Mouse (Mus musculus) C2C12 (cell line): ENCODE data around the gene Unc5cl.

Source experiments
- CTCF ChIP-seq: IDR thresholded peaks from one replicate; pipeline ENCODE4 v1.5.1; 2011; ENCODE audit not compliant: control insufficient read depth, insufficient read depth, insufficient read length
- MYOD1 ChIP-seq: IDR thresholded peaks from one replicate; pipeline ENCODE4 v1.6.1; 2011; ENCODE audit warnings: low read depth; ENCODE audit not compliant: control insufficient read depth, insufficient read length
- USF1 ChIP-seq: IDR thresholded peaks from one replicate; pipeline ENCODE4 v1.6.1; 2011; ENCODE audit warnings: low read depth, mild to moderate bottlenecking, control low read depth, moderate library complexity

DNA sequence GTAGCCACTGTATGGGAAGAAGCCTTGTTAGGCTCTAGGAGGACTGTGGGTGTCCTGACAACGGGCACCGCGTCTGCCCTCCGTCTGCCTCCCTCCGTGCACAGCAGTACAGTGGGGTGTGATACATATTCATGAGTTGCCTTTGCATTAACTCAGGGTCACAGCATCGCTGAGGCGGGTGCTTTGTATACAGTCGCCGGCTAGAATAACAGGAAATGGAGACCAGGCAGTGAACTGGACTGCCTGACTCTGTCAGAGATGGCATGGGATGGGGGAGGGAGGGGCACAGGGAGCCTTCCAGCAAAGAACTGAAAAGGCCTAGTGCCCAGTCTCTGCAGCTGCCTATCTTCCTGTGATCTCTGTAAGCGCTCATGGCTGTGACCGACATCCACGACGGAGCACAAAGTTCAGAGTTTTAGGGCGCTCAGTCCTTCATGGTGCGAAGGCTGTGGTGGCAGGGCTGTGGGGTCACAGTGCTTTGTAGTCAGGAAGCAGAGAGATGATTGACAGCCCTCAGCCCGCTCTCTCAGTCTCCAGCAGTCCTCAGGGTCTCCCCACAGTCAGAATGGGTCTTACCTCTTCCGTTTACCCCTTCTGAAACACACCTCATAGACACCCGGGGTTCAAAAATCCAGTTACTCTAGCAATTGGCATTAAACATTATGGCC lies 58.0 kb downstream of the Unc5cl start:
- no peak for TF ChIP-seq USF1
- no peak for TF ChIP-seq CTCF
- TF ChIP-seq MYOD1 = no peak
